Mouse (Mus musculus) forebrain, embryonic 10.5 days (tissue): Measurements from ENCODE around the gene Tmem240. TPM values are rescaled to one million over a fixed set of nuclear protein-coding genes. Genes with fewer than 3 reads are reported as not detected.
"Not testable (repeated sequence)": the region's sequence is repeated elsewhere in the genome, so short reads cannot be mapped to it uniquely, and the experiment has no call there.

Source experiments
- DNase-seq: peaks from one replicate; pipeline ENCODE4 v3.0.0-alpha.2; 2017; ENCODE audit warnings: low spot score; ENCODE audit errors: extremely low spot score
- H3K27ac ChIP-seq: fragments of 300-500 bp; sonication (generic); 2 replicates; pipeline ENCODE4 v1.5.1; 2016; ENCODE audit warnings: mild to moderate bottlenecking
- H3K27me3 ChIP-seq: fragments of 300-500 bp; sonication (generic); 2 replicates; pipeline ENCODE4 v1.6.1; 2016; ENCODE audit warnings: mild to moderate bottlenecking; ENCODE audit not compliant: poor library complexity, severe bottlenecking
- H3K36me3 ChIP-seq: fragments of 300-500 bp; sonication (generic); replicated peaks from 2 replicates; pipeline ENCODE4 v1.6.1; 2016; ENCODE audit warnings: mild to moderate bottlenecking, moderate library complexity
- H3K4me1 ChIP-seq: fragments of 300-500 bp; sonication (generic); 2 replicates; pipeline ENCODE4 v1.6.1; 2016
- H3K4me3 ChIP-seq: fragments of 300-500 bp; sonication (generic); 2 replicates; pipeline ENCODE4 v1.5.1; 2016; ENCODE audit warnings: mild to moderate bottlenecking, moderate library complexity
- H3K9me3 ChIP-seq: fragments of 300-500 bp; sonication (generic); 2 replicates; pipeline ENCODE4 v1.6.1; 2016; ENCODE audit warnings: mild to moderate bottlenecking, moderate library complexity
- WGBS: fragments of 180-500 bp; shearing (Covaris S2); methylation state at CpG from one replicate; pipeline ENCODE4 v1.1.7; 2016; 5-methylcytosine and 5-hydroxymethylcytosine counted together
- polyA plus RNA-seq: library from polyadenylated mRNA; unstranded; fragments of >200 nt; fragmentation: Nextera tagmentation; extraction: Ambion mirVana; gene quantifications from 2 replicates; pipeline ENCODE4 v1.2.1, GENCODE M21; 2016

Gene Tmem240
- polyA plus RNA-seq, 1 experiment from 2014 or later: 0.36 TPM

- Histone ChIP-seq H3K9me3 (no peaks in the 10 kb centered on the region), H3K27ac (no peak overlapping the region), H3K27me3 (no peaks in the 10 kb centered on the region), H3K36me3 (peaks cover 79% of the 10 kb centered on the region), H3K4me3 (peak overlapping the region; percentile 16; the same call in 1 of the 2 replicates), H3K4me1 (peaks cover 28% of the 10 kb centered on the region)
- DNase-seq: no peak
- 84% methylated on average over 37 of the region's 37 CpGs for WGBS
These were observed 5.4 kb downstream of the Tmem240 start for GRCm38 (mm10) chr4:155739741-155740636.

- H3K4me3 ChIP-seq, H3K9me3 ChIP-seq, H3K27me3 ChIP-seq, DNase-seq, H3K27ac ChIP-seq: not testable (repeated sequence)
- H3K4me1 ChIP-seq: peaks cover 24% of the 10 kb centered on the region
- H3K36me3 ChIP-seq: peaks cover 86% of the 10 kb centered on the region
- 92% methylated on average over 10 of the region's 10 CpGs for WGBS
These were observed 6.1 kb downstream of the Tmem240 start for GRCm38 (mm10) chr4:155740681-155741080.

- Histone ChIP-seq H3K27me3 (no peaks in the 10 kb centered on the region), H3K36me3 (peaks cover 93% of the 10 kb centered on the region), H3K27ac (no peak overlapping the region), H3K9me3 (no peaks in the 10 kb centered on the region), H3K4me3 (no peak overlapping the region), H3K4me1 (peaks cover 10% of the 10 kb centered on the region)
- no peak for DNase-seq
- WGBS: 91% methylated on average over 5 of the region's 5 CpGs
These were observed 8.1 kb downstream of the Tmem240 start for GRCm38 (mm10) chr4:155742684-155743083.

GRCm38 (mm10) chr4:155744474-155744873 is 9.9 kb downstream of the Tmem240 start:
- Histone ChIP-seq H3K36me3 (peaks cover 100% of the 10 kb centered on the region), H3K4me1 (no peaks in the 10 kb centered on the region; the same call in 1 of the 2 replicates), H3K27me3 (no peaks in the 10 kb centered on the region), H3K9me3 (no peaks in the 10 kb centered on the region), H3K4me3 (no peak overlapping the region), H3K27ac (no peak overlapping the region)
- DNase-seq: no peak
- WGBS: 97% methylated on average over 8 of the region's 8 CpGs

GRCm38 (mm10) chr4:155745136-155745535 is 10.5 kb downstream of the Tmem240 start:
- DNase-seq: no peak
- 95% methylated on average over 5 of the region's 5 CpGs for WGBS
- Histone ChIP-seq H3K27me3 (no peaks in the 10 kb centered on the region), H3K4me1 (no peaks in the 10 kb centered on the region), H3K36me3 (peaks cover 100% of the 10 kb centered on the region), H3K4me3 (no peak overlapping the region), H3K9me3 (no peaks in the 10 kb centered on the region), H3K27ac (no peak overlapping the region)

GRCm38 (mm10) chr4:155746036-155746548 is 11.5 kb downstream of the Tmem240 start:
- peaks cover 100% of the 10 kb centered on the region for H3K36me3 ChIP-seq
- H3K9me3 ChIP-seq: no peaks in the 10 kb centered on the region
- H3K4me3 ChIP-seq: no peak overlapping the region
- no peak for DNase-seq
- no peaks in the 10 kb centered on the region for H3K4me1 ChIP-seq
- H3K27me3 ChIP-seq: no peaks in the 10 kb centered on the region
- WGBS: 92% methylated on average over 8 of the region's 8 CpGs
- H3K27ac ChIP-seq: no peak overlapping the region

GRCm38 (mm10) chr4:155746575-155747490 is 12.2 kb downstream of the Tmem240 start:
- peaks cover 100% of the 10 kb centered on the region for H3K36me3 ChIP-seq
- no peak for DNase-seq
- no peak overlapping the region for H3K4me3 ChIP-seq

GRCm38 (mm10) chr4:155757011-155757410 is 22.4 kb downstream of the Tmem240 start:
- 94% methylated on average over 12 of the region's 12 CpGs for WGBS
- no peak for DNase-seq
- Histone ChIP-seq H3K4me1 (peaks cover 29% of the 10 kb centered on the region), H3K9me3 (no peaks in the 10 kb centered on the region), H3K27ac (no peak overlapping the region), H3K36me3 (peaks cover 66% of the 10 kb centered on the region), H3K4me3 (no peak overlapping the region), H3K27me3 (no peaks in the 10 kb centered on the region)

More at GRCm38 (mm10) chr4:155746575-155747490, 12.2 kb downstream of the Tmem240 start:
- Histone ChIP-seq H3K27ac (no peak overlapping the region), H3K9me3 (no peaks in the 10 kb centered on the region), H3K4me1 (no peaks in the 10 kb centered on the region), H3K27me3 (no peaks in the 10 kb centered on the region)
- WGBS: 91% methylated on average over 17 of the region's 17 CpGs

- WGBS: 4% methylated on average over 10 of the region's 10 CpGs
- H3K27me3 ChIP-seq: no peaks in the 10 kb centered on the region
- H3K27ac ChIP-seq: peak overlapping the region; percentile 88
- peaks cover 35% of the 10 kb centered on the region for H3K4me1 ChIP-seq
- H3K36me3 ChIP-seq: peaks cover 37% of the 10 kb centered on the region
- no peaks in the 10 kb centered on the region for H3K9me3 ChIP-seq
- H3K4me3 ChIP-seq: peak overlapping the region; percentile 81
- no peak for DNase-seq
These were observed 25.4 kb downstream of the Tmem240 start for GRCm38 (mm10) chr4:155759862-155760612.

GRCm38 (mm10) chr4:155760613-155761355 is 26.2 kb downstream of the Tmem240 start, which contains the start of gene Atad3a:
Gene Atad3a, minus strand, starts transcription at chr4:155761093.
- peak within 1 kb of the TSS; percentile 88 for H3K27ac ChIP-seq
- no peaks in the 10 kb centered on the region for H3K9me3 ChIP-seq
- peaks cover 30% of the 10 kb centered on the region for H3K36me3 ChIP-seq
- DNase-seq: peak; percentile 96
- under 1% methylated on average over 68 of the region's 68 CpGs for WGBS
- peaks cover 35% of the 10 kb centered on the region for H3K4me1 ChIP-seq
- peak within 1 kb of the TSS; percentile 81 for H3K4me3 ChIP-seq
- H3K27me3 ChIP-seq: no peaks in the 10 kb centered on the region

- peak overlapping the region; percentile 81 for H3K4me3 ChIP-seq
- H3K4me1 ChIP-seq: peaks cover 35% of the 10 kb centered on the region
- H3K36me3 ChIP-seq: peaks cover 23% of the 10 kb centered on the region
- H3K9me3 ChIP-seq: no peaks in the 10 kb centered on the region
- DNase-seq: no peak
- no peaks in the 10 kb centered on the region for H3K27me3 ChIP-seq
- H3K27ac ChIP-seq: peak overlapping the region; percentile 82
- whole genome bisulfite sequencing: 3% methylated on average over 28 of the region's 28 CpGs
These were observed 26.9 kb downstream of the Tmem240 start for GRCm38 (mm10) chr4:155761356-155762099.
